29 mouse cellular contexts compared by ENCODE assay signal in the genomic region with DNA sequence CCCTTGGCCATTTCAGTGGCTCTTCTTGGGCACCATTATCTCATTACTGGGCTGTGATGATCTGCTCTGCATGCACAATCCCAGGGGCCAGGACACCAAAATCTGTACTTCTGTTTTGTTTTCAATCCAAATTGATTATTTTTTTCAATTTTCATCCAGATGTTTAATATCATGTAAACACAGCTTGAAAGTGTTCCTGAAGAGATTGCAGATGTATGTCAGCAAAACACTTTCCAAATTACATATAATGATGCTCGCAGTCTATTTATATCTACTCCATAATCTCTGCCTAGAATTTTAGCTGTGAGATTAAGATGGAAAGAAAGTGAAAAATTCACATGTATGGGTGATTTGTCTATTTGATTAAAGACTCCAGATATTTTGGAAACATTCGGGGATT. TPM values are rescaled to one million over a fixed set of nuclear protein-coding genes. Genes with fewer than 3 reads are reported as not detected.
"Had no signal": no experiment of that assay in that cellular context is flagged by ENCODE, and none has a peak within 500 bp of the region (broad histone marks: within the 10 kb centered on the region; RNA-seq: fewer than 3 reads in every experiment).

No protein-coding gene starts in this region.

- H3K36me3 ChIP-seq: limb, embryonic 10.5 days; limb, embryonic 12.5 days; limb, embryonic 13.5 days; limb, embryonic 15.5 days; liver, embryonic 12.5 days; liver, embryonic 13.5 days; liver, embryonic 15.5 days; lung, embryonic 15.5 days; midbrain, embryonic 10.5 days; midbrain, embryonic 12.5 days; midbrain, embryonic 13.5 days; midbrain, embryonic 15.5 days; neural tube, embryonic 12.5 days had no signal

- ATAC-seq: liver, embryonic 12.5 days; liver, postnatal 0 days; midbrain, embryonic 13.5 days; midbrain, embryonic 15.5 days; midbrain, embryonic 16.5 days had no signal

- H3K27ac ChIP-seq: left cerebral cortex, adult 2 months; limb, embryonic 10.5 days; limb, embryonic 12.5 days; limb, embryonic 13.5 days; limb, embryonic 15.5 days; liver, embryonic 12.5 days; liver, embryonic 13.5 days; liver, embryonic 14.5 days; liver, embryonic 15.5 days; lung, embryonic 15.5 days; macrophage; midbrain, embryonic 10.5 days; midbrain, embryonic 12.5 days; midbrain, embryonic 13.5 days; midbrain, embryonic 15.5 days; neural tube, embryonic 12.5 days had no signal

- DNase-seq: layer of hippocampus, postnatal 36 days; left cerebral cortex, postnatal 4 days; liver; liver, embryonic 13.5 days; liver, postnatal 0 days; lung, adult 18-20 months; lung, adult 2 months; lung, postnatal 36 days; midbrain, embryonic 14.5 days had no signal

- H3K4me2 ChIP-seq: limb, embryonic 12.5 days; limb, embryonic 13.5 days; limb, embryonic 15.5 days; liver, embryonic 11.5 days; liver, embryonic 12.5 days; liver, embryonic 13.5 days; liver, embryonic 15.5 days; lung, embryonic 15.5 days; midbrain, embryonic 11.5 days; midbrain, embryonic 12.5 days; midbrain, embryonic 13.5 days; midbrain, embryonic 15.5 days; neural tube, embryonic 12.5 days had no signal

- H3K9ac ChIP-seq: limb, embryonic 12.5 days; limb, embryonic 13.5 days; limb, embryonic 15.5 days; liver, embryonic 12.5 days; liver, embryonic 13.5 days; liver, embryonic 14.5 days; liver, embryonic 15.5 days; liver, postnatal 0 days; lung, embryonic 15.5 days; midbrain, embryonic 12.5 days; midbrain, embryonic 13.5 days; midbrain, embryonic 15.5 days; neural tube, embryonic 12.5 days had no signal

- H3K9me3 ChIP-seq: limb, embryonic 10.5 days; limb, embryonic 12.5 days; limb, embryonic 13.5 days; limb, embryonic 15.5 days; liver, embryonic 12.5 days; liver, embryonic 13.5 days; liver, embryonic 15.5 days; lung, embryonic 15.5 days; megakaryocyte, embryonic 14.5 days; midbrain, embryonic 10.5 days; midbrain, embryonic 12.5 days; midbrain, embryonic 13.5 days; midbrain, embryonic 15.5 days; neural tube, embryonic 12.5 days had no signal

- H3K27me3 ChIP-seq: limb, embryonic 12.5 days; limb, embryonic 13.5 days; limb, embryonic 15.5 days; liver, embryonic 12.5 days; liver, embryonic 13.5 days; liver, embryonic 15.5 days; lung, embryonic 15.5 days; midbrain, embryonic 12.5 days; midbrain, embryonic 13.5 days; midbrain, embryonic 15.5 days; neural tube, embryonic 12.5 days had no signal

- H3K4me1 ChIP-seq: limb, embryonic 10.5 days; limb, embryonic 12.5 days; limb, embryonic 13.5 days; limb, embryonic 15.5 days; liver, embryonic 12.5 days; liver, embryonic 13.5 days; liver, embryonic 15.5 days; lung, embryonic 15.5 days; megakaryocyte, embryonic 14.5 days; midbrain, embryonic 10.5 days; midbrain, embryonic 12.5 days; midbrain, embryonic 13.5 days; midbrain, embryonic 15.5 days; neural tube, embryonic 12.5 days had no signal

- H3K4me3 ChIP-seq: left cerebral cortex, adult 2 months; limb, embryonic 10.5 days; limb, embryonic 12.5 days; limb, embryonic 13.5 days; limb, embryonic 15.5 days; liver, embryonic 12.5 days; liver, embryonic 13.5 days; liver, embryonic 15.5 days; lung, embryonic 15.5 days; megakaryocyte, embryonic 14.5 days; midbrain, embryonic 10.5 days; midbrain, embryonic 12.5 days; midbrain, embryonic 13.5 days; midbrain, embryonic 15.5 days; myocyte; neural tube, embryonic 12.5 days had no signal

RNA-seq across cellular contexts. Expression of a gene that starts 9.6 kb away (rescaled TPM):
- polyA plus RNA-seq: liver, embryonic 11.5 days; macrophage; myocyte had no signal
